Mouse (Mus musculus) forebrain, embryonic 11.5 days (tissue): Measurements from ENCODE around the gene Arl8a. TPM values are rescaled to one million over a fixed set of nuclear protein-coding genes. Genes with fewer than 3 reads are reported as not detected.
"Not testable (repeated sequence)": the region's sequence is repeated elsewhere in the genome, so short reads cannot be mapped to it uniquely, and the experiment has no call there.

ENCODE experiments used
- ATAC-seq: fragments of 200-750 bp; cut with Nextera tagmentation; replicated peaks from 2 replicates; pipeline ENCODE4 v1.8.0; 2017; ENCODE audit warnings: moderate TSS enrichment; ENCODE audit not compliant: low FRiP score
- DNase-seq: peaks from one replicate; pipeline ENCODE4 v3.0.0-alpha.2; 2017; ENCODE audit warnings: low spot score
- H3K27ac ChIP-seq: fragments of 300-500 bp; sonication (generic); 2 replicates; pipeline ENCODE4 v1.5.1; 2014; ENCODE audit warnings: low read depth, low read length
- H3K27me3 ChIP-seq: fragments of 300-500 bp; sonication (generic); 2 replicates; pipeline ENCODE4 v1.6.1; 2014; ENCODE audit warnings: mild to moderate bottlenecking, low read length, mixed read lengths; ENCODE audit not compliant: control insufficient read depth, insufficient read depth
- H3K36me3 ChIP-seq: fragments of 300-500 bp; sonication (generic); 2 replicates; pipeline ENCODE4 v1.6.1; 2014; ENCODE audit warnings: mild to moderate bottlenecking, low read length, moderate library complexity, mixed read lengths; ENCODE audit not compliant: control insufficient read depth, insufficient read depth
- H3K4me1 ChIP-seq: fragments of 300-500 bp; sonication (generic); replicated peaks from 2 replicates; pipeline ENCODE4 v1.6.1; 2014; ENCODE audit warnings: low read length, mixed read lengths; ENCODE audit not compliant: control insufficient read depth, insufficient read depth
- H3K4me2 ChIP-seq: fragments of 300-500 bp; sonication (generic); 2 replicates; pipeline ENCODE4 v1.6.1; 2014; ENCODE audit warnings: low read depth, mild to moderate bottlenecking, low read length, moderate library complexity, mixed read lengths; ENCODE audit not compliant: severe bottlenecking
- H3K4me3 ChIP-seq: fragments of 300-500 bp; sonication (generic); 2 replicates; pipeline ENCODE4 v1.5.1; 2014; ENCODE audit warnings: low read depth, low read length
- H3K9ac ChIP-seq: fragments of 300-500 bp; sonication (generic); 2 replicates; pipeline ENCODE4 v1.6.1; 2014; ENCODE audit warnings: low read length
- H3K9me3 ChIP-seq: fragments of 300-500 bp; sonication (generic); 2 replicates; pipeline ENCODE4 v1.6.1; 2016; ENCODE audit warnings: low read length, mixed read lengths; ENCODE audit not compliant: control insufficient read depth
- WGBS: fragments of 180-500 bp; shearing (Covaris S2); extraction: QIAGEN DNeasy Blood & Tissue Kit; methylation state at CpG from one replicate; pipeline ENCODE4 v1.1.7; 2014; 5-methylcytosine and 5-hydroxymethylcytosine counted together
- polyA plus RNA-seq: library from polyadenylated mRNA; unstranded; fragments of >200 nt; fragmentation: Nextera tagmentation; extraction: Ambion mirVana; gene quantifications from 2 replicates; pipeline ENCODE4 v1.2.1, GENCODE M21; 2014

The Arl8a gene
- polyA plus RNA-seq, 1 experiment from 2014 or later, result 67.9 TPM

GRCm38 (mm10) chr1:135111271-135111670 lies 35.4 kb upstream of the Arl8a start:
- WGBS, result 61% methylated on average over 4 of the region's 5 CpGs
- H3K27ac ChIP-seq, H3K4me3 ChIP-seq, H3K9me3 ChIP-seq, H3K4me1 ChIP-seq, H3K36me3 ChIP-seq, DNase-seq, H3K4me2 ChIP-seq, H3K9ac ChIP-seq, ATAC-seq, H3K27me3 ChIP-seq: not testable (repeated sequence)

DNA sequence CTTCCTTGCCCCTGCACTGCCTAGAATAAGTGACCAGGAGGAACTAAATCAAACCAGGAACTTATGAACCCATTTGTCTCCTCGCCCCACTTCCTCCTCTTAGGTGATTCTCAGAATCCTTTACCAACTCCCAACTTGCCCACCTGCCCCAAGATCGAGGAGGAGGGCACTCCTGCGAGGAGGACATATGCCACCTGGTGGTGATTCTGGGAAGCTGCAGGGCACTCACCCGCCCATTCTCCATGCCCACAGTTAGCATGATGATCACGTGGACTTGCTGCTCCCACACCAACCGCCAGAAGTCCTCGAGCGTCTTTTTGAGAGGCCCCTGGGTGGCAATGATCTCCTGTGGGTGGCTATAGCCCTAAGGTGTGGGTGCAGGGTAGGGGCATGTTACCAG lies 34.0 kb upstream of the Arl8a start:
- no peak overlapping the region for H3K4me3 ChIP-seq
- H3K27me3 ChIP-seq, result no peaks in the 10 kb centered on the region
- DNase-seq (peak; percentile 81), ATAC-seq (0 out of 2 replicates have a peak, but pooled peaks have one; percentile 10)
- H3K9ac ChIP-seq, result no peak overlapping the region
- H3K27ac ChIP-seq, result no peak overlapping the region
- 10% methylated on average over 8 of the region's 8 CpGs for WGBS
- no peak overlapping the region for H3K4me2 ChIP-seq
- no peaks in the 10 kb centered on the region for H3K4me1 ChIP-seq
- H3K9me3 ChIP-seq, result no peaks in the 10 kb centered on the region
- H3K36me3 ChIP-seq, result no peaks in the 10 kb centered on the region

DNA sequence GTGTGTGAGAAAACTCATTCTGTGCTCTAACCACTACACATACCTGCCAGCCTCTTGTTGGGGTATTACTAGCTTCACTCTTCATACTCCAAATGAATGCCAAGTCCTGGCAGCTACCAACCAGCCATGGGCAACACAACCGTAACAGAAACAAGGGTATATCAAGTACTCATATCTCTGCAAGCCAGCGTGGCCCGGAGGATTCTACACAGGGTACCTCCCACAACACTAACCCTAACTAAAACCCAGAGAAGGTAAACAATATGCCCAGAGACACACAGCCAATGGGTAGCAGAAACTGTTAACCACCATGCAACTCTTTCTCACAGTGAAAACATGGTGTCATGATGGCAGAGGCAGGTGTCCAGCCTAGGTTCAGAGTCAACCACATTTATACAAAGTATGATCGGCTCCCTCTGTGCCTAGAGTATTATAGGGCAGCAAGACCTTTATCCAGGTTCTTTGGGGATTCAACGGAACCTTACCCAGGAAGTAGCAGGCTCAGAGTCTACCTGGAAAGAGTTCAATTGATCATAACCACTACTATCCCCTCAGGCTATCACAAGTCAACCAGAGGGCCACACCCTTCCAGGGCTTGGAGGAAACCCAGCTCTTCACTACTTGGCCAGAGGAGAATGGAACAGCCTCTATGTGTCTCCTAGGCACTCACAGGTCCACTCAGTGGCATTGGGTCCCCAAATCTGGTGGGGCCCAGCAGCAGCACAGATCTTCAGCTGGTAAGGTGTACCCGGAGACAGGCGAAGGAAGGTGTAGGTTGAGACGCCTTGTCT lies 21.9 kb upstream of the Arl8a start:
- ATAC-seq, result no peak
- no peaks in the 10 kb centered on the region; the same call in 1 of the 2 replicates for H3K27me3 ChIP-seq
- H3K9ac ChIP-seq, result no peak overlapping the region
- no peak overlapping the region for H3K27ac ChIP-seq
- H3K9me3 ChIP-seq, result no peaks in the 10 kb centered on the region
- no peak overlapping the region for H3K4me3 ChIP-seq
- DNase-seq, result no peak
- H3K36me3 ChIP-seq, result no peaks in the 10 kb centered on the region
- H3K4me1 ChIP-seq, result peaks cover 3% of the 10 kb centered on the region; the same call in 1 of the 2 replicates
- 91% methylated on average over 8 of the region's 8 CpGs for WGBS
- H3K4me2 ChIP-seq, result no peak overlapping the region

- H3K9ac ChIP-seq, result no peak overlapping the region
- WGBS, result 72% methylated on average over 8 of the region's 8 CpGs
- no peak for DNase-seq
- no peak for ATAC-seq
- no peaks in the 10 kb centered on the region for H3K9me3 ChIP-seq
- no peaks in the 10 kb centered on the region for H3K36me3 ChIP-seq
- no peaks in the 10 kb centered on the region; the same call in 1 of the 2 replicates for H3K27me3 ChIP-seq
- no peak overlapping the region for H3K4me3 ChIP-seq
- H3K4me2 ChIP-seq, result no peak overlapping the region
- H3K4me1 ChIP-seq, result peaks cover 3% of the 10 kb centered on the region; the same call in 1 of the 2 replicates
- no peak overlapping the region for H3K27ac ChIP-seq
These were observed 20.6 kb upstream of the Arl8a start for GRCm38 (mm10) chr1:135125990-135126389.

DNA sequence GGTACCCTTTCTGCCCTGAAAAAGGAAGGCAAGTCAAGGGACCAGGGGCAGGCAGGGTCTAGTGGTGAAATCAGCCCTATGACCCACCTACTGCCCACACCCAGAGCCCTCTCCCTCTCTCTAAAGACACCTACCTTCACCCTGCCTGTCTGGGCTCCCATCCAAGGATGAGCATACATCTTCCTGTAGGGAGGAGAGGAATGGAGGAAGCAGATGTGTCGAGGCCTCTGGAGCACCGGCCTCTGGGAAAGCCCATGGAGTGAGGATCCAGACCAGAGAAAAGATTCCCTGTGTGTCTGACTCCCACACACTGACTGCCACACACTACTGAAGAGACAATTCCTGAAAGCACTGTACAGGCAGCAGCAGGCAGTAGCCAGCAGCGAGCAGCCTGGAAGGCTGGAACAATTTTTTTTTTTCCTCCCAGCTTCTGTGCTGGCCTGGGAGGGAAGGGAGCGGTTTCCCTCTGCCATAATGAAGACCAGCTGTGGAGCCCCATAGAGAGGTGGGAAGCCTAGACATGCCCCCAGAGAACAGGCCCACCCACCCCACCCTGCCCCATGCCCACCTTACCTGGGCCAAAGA lies 20.1 kb upstream of the Arl8a start:
- H3K4me1 ChIP-seq, result peaks cover 3% of the 10 kb centered on the region; the same call in 1 of the 2 replicates
- H3K27ac ChIP-seq, result no peak overlapping the region
- WGBS, result 80% methylated on average over 4 of the region's 4 CpGs
- H3K4me3 ChIP-seq, result no peak overlapping the region
- no peaks in the 10 kb centered on the region for H3K36me3 ChIP-seq
- no peaks in the 10 kb centered on the region for H3K9me3 ChIP-seq
- no peak overlapping the region for H3K4me2 ChIP-seq
- DNase-seq (no peak), ATAC-seq (no peak)
- no peak overlapping the region for H3K9ac ChIP-seq
- no peaks in the 10 kb centered on the region; the same call in 1 of the 2 replicates for H3K27me3 ChIP-seq

GRCm38 (mm10) chr1:135128011-135128441 lies 18.6 kb upstream of the Arl8a start:
- Histone ChIP-seq H3K27ac (no peak overlapping the region), H3K4me2 (no peak overlapping the region), H3K9ac (no peak overlapping the region), H3K36me3 (no peaks in the 10 kb centered on the region), H3K4me1 (peaks cover 3% of the 10 kb centered on the region; the same call in 1 of the 2 replicates), H3K4me3 (no peak overlapping the region), H3K9me3 (no peaks in the 10 kb centered on the region), H3K27me3 (no peaks in the 10 kb centered on the region; the same call in 1 of the 2 replicates)
- WGBS, result 63% methylated on average over 6 of the region's 6 CpGs
- ATAC-seq, result no peak
- no peak for DNase-seq

GRCm38 (mm10) chr1:135128986-135129385 lies 17.6 kb upstream of the Arl8a start:
- 31% methylated on average over 9 of the region's 9 CpGs for WGBS
- H3K4me1 ChIP-seq, result peaks cover 3% of the 10 kb centered on the region; the same call in 1 of the 2 replicates

DNA sequence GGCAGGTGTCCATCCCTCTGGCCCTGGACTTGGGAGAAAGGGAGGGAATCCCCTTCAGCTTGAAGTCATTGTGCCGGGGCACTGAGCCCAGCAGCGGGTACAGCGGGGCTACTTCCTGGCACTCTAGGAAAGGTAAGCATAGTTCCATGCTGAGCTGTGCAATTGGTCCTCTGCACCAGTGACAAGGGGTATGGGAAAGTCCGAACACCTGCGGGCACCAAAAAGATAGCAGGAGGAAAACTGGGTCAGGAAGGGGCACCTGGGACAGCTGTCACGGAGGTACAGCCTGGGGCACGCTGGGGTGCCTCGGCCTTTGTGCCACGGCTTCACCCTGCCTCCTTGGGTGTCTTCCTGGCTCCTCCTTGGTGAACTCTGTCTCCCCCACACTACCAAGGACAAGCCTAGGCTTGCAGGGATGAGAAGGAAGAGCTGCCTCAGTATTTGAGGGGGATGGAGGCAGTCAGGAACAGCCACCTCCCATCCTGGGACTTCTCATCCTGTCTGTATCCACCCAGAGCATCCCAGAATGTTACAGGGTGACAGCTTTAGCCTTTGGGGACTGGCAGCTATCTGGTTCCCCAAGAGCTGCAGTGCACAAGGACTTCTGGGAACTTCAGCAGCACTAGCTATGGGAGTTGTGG lies 17.0 kb upstream of the Arl8a start:
- Histone ChIP-seq H3K4me2 (no peak overlapping the region), H3K4me3 (no peak overlapping the region), H3K9ac (no peak overlapping the region), H3K4me1 (peaks cover 3% of the 10 kb centered on the region; the same call in 1 of the 2 replicates), H3K27me3 (no peaks in the 10 kb centered on the region; the same call in 1 of the 2 replicates), H3K9me3 (no peaks in the 10 kb centered on the region), H3K27ac (no peak overlapping the region), H3K36me3 (no peaks in the 10 kb centered on the region)
- DNase-seq, result no peak
- WGBS, result 58% methylated on average over 9 of the region's 9 CpGs
- no peak for ATAC-seq

More at GRCm38 (mm10) chr1:135128986-135129385, 17.6 kb upstream of the Arl8a start:
- H3K27me3 ChIP-seq, result no peaks in the 10 kb centered on the region; the same call in 1 of the 2 replicates
- no peaks in the 10 kb centered on the region for H3K36me3 ChIP-seq
- H3K9me3 ChIP-seq, result no peaks in the 10 kb centered on the region
- DNase-seq (no peak), ATAC-seq (no peak)
- H3K4me2 ChIP-seq, result no peak overlapping the region
- H3K4me3 ChIP-seq, result no peak overlapping the region
- H3K27ac ChIP-seq, result no peak overlapping the region
- H3K9ac ChIP-seq, result no peak overlapping the region
